Mouse (Mus musculus) neural tube, embryonic 15.5 days (tissue): ENCODE measurements around the gene Mprip. TPM values are rescaled to one million over a fixed set of nuclear protein-coding genes. Genes with fewer than 3 reads are reported as not detected.

Experiments
- ATAC-seq: fragments of 200-750 bp; cut with Nextera tagmentation; 2 replicates; pipeline ENCODE4 v1.8.0; 2017; ENCODE audit warnings: mild to moderate bottlenecking, moderate TSS enrichment, moderate library complexity; ENCODE audit not compliant: low FRiP score
- H3K27ac ChIP-seq: fragments of 300-500 bp; sonication (generic); replicated peaks from 2 replicates; pipeline ENCODE4 v1.5.1; 2015; ENCODE audit warnings: mild to moderate bottlenecking, inconsistent platforms
- H3K27me3 ChIP-seq: fragments of 300-500 bp; sonication (generic); replicated peaks from 2 replicates; pipeline ENCODE4 v1.6.1; 2015; ENCODE audit warnings: inconsistent platforms
- H3K36me3 ChIP-seq: fragments of 300-500 bp; sonication (generic); 2 replicates; pipeline ENCODE4 v1.6.1; 2015; ENCODE audit warnings: inconsistent platforms
- H3K4me1 ChIP-seq: fragments of 300-500 bp; sonication (generic); 2 replicates; pipeline ENCODE4 v1.6.1; 2015; ENCODE audit warnings: inconsistent platforms
- H3K4me2 ChIP-seq: fragments of 300-500 bp; sonication (generic); 2 replicates; pipeline ENCODE4 v1.6.1; 2015; ENCODE audit warnings: inconsistent platforms, mild to moderate bottlenecking, moderate library complexity
- H3K4me3 ChIP-seq: fragments of 300-500 bp; sonication (generic); replicated peaks from 2 replicates; pipeline ENCODE4 v1.5.1; 2015; ENCODE audit warnings: mild to moderate bottlenecking, inconsistent platforms
- H3K9ac ChIP-seq: fragments of 300-500 bp; sonication (generic); replicated peaks from 2 replicates; pipeline ENCODE4 v1.6.1; 2015; ENCODE audit warnings: mild to moderate bottlenecking, inconsistent platforms
- H3K9me3 ChIP-seq: fragments of 300-500 bp; sonication (generic); replicated peaks from 2 replicates; pipeline ENCODE4 v1.6.1; 2016; ENCODE audit warnings: inconsistent platforms
- WGBS: fragments of 180-500 bp; shearing (Covaris S2); methylation state at CpG from one replicate; pipeline ENCODE4 v1.1.7; 2015; ENCODE audit warnings: mixed read lengths; 5-methylcytosine and 5-hydroxymethylcytosine counted together
- polyA plus RNA-seq: library from polyadenylated mRNA; unstranded; fragments of >200 nt; fragmentation: Nextera tagmentation; extraction: Ambion mirVana; gene quantifications from 2 replicates; pipeline ENCODE4 v1.2.1, GENCODE M21; 2015

Gene Mprip
- polyA plus RNA-seq, 1 experiment from 2014 or later: 65.8 TPM

- Histone ChIP-seq H3K27me3 (no peaks in the 10 kb centered on the region), H3K9me3 (no peaks in the 10 kb centered on the region), H3K4me2 (no peak overlapping the region), H3K36me3 (peaks cover 68% of the 10 kb centered on the region), H3K27ac (no peak overlapping the region), H3K4me3 (no peak overlapping the region), H3K9ac (no peak overlapping the region), H3K4me1 (no peaks in the 10 kb centered on the region)
- WGBS: 94% methylated on average over 4 of the region's 4 CpGs
- ATAC-seq: no peak
These were observed 83.3 kb downstream of the Mprip start for GRCm38 (mm10) chr11:59744374-59744773.

GRCm38 (mm10) chr11:59745851-59746250 lies 84.7 kb downstream of the Mprip start:
- 92% methylated on average over 5 of the region's 5 CpGs for WGBS
- Histone ChIP-seq H3K9ac (no peak overlapping the region), H3K4me3 (no peak overlapping the region), H3K27me3 (no peaks in the 10 kb centered on the region), H3K9me3 (no peaks in the 10 kb centered on the region), H3K36me3 (peaks cover 67% of the 10 kb centered on the region), H3K4me1 (no peaks in the 10 kb centered on the region), H3K4me2 (no peak overlapping the region), H3K27ac (no peak overlapping the region)
- ATAC-seq: no peak

GRCm38 (mm10) chr11:59746614-59747013 lies 85.5 kb downstream of the Mprip start:
- H3K4me3 ChIP-seq: no peak overlapping the region
- H3K4me1 ChIP-seq: no peaks in the 10 kb centered on the region
- H3K4me2 ChIP-seq: no peak overlapping the region
- WGBS: 93% methylated on average over 2 of the region's 2 CpGs
- H3K36me3 ChIP-seq: peaks cover 66% of the 10 kb centered on the region
- no peaks in the 10 kb centered on the region for H3K9me3 ChIP-seq
- H3K27me3 ChIP-seq: no peaks in the 10 kb centered on the region
- ATAC-seq: no peak
- no peak overlapping the region for H3K9ac ChIP-seq
- H3K27ac ChIP-seq: no peak overlapping the region

- Histone ChIP-seq H3K4me2 (no peak overlapping the region), H3K9me3 (no peaks in the 10 kb centered on the region), H3K27me3 (no peaks in the 10 kb centered on the region), H3K4me1 (no peaks in the 10 kb centered on the region), H3K4me3 (no peak overlapping the region), H3K27ac (no peak overlapping the region), H3K9ac (no peak overlapping the region), H3K36me3 (peaks cover 62% of the 10 kb centered on the region)
- ATAC-seq: no peak
- 95% methylated on average over 3 of the region's 3 CpGs for WGBS
These were observed 87.9 kb downstream of the Mprip start for GRCm38 (mm10) chr11:59749050-59749449.

- H3K9ac ChIP-seq: no peak overlapping the region
- 96% methylated on average over 6 of the region's 6 CpGs for WGBS
- peaks cover 19% of the 10 kb centered on the region for H3K4me1 ChIP-seq
- H3K4me3 ChIP-seq: no peak overlapping the region
- ATAC-seq: no peak
- no peak overlapping the region for H3K4me2 ChIP-seq
- peaks cover 88% of the 10 kb centered on the region for H3K36me3 ChIP-seq
- no peaks in the 10 kb centered on the region for H3K27me3 ChIP-seq
- H3K9me3 ChIP-seq: no peaks in the 10 kb centered on the region
- no peak overlapping the region for H3K27ac ChIP-seq
These were observed 93.4 kb downstream of the Mprip start for GRCm38 (mm10) chr11:59754504-59754903.

GRCm38 (mm10) chr11:59756351-59756750 lies 95.2 kb downstream of the Mprip start:
- Histone ChIP-seq H3K27ac (no peak overlapping the region), H3K4me1 (peaks cover 26% of the 10 kb centered on the region), H3K9ac (no peak overlapping the region), H3K4me3 (no peak overlapping the region), H3K36me3 (peaks cover 90% of the 10 kb centered on the region), H3K9me3 (no peaks in the 10 kb centered on the region), H3K27me3 (no peaks in the 10 kb centered on the region), H3K4me2 (no peak overlapping the region)
- no peak for ATAC-seq
- 57% methylated on average over 4 of the region's 4 CpGs for WGBS

- H3K9me3 ChIP-seq: no peaks in the 10 kb centered on the region
- WGBS: 88% methylated on average over 9 of the region's 9 CpGs
- ATAC-seq: no peak
- H3K36me3 ChIP-seq: peaks cover 89% of the 10 kb centered on the region
- no peak overlapping the region for H3K4me3 ChIP-seq
- H3K27me3 ChIP-seq: no peaks in the 10 kb centered on the region
- H3K27ac ChIP-seq: peak overlapping the region; percentile 54
- H3K4me2 ChIP-seq: no peak overlapping the region
- H3K9ac ChIP-seq: no peak overlapping the region
- H3K4me1 ChIP-seq: peaks cover 26% of the 10 kb centered on the region
These were observed 97.3 kb downstream of the Mprip start for GRCm38 (mm10) chr11:59758191-59758985.

GRCm38 (mm10) chr11:59759178-59759577 lies 98.1 kb downstream of the Mprip start:
- Histone ChIP-seq H3K27me3 (no peaks in the 10 kb centered on the region), H3K9ac (no peak overlapping the region), H3K27ac (peak overlapping the region; percentile 54), H3K9me3 (no peaks in the 10 kb centered on the region), H3K4me1 (peaks cover 26% of the 10 kb centered on the region), H3K4me2 (no peak overlapping the region), H3K36me3 (peaks cover 90% of the 10 kb centered on the region), H3K4me3 (no peak overlapping the region)
- WGBS: 52% methylated on average over 4 of the region's 4 CpGs
- peak; percentile 68 for ATAC-seq

- Histone ChIP-seq H3K9me3 (no peaks in the 10 kb centered on the region), H3K4me1 (peaks cover 26% of the 10 kb centered on the region), H3K9ac (no peak overlapping the region), H3K27me3 (no peaks in the 10 kb centered on the region), H3K27ac (peak overlapping the region; percentile 54), H3K36me3 (peaks cover 91% of the 10 kb centered on the region), H3K4me3 (no peak overlapping the region), H3K4me2 (no peak overlapping the region)
- ATAC-seq: no peak
- WGBS: 94% methylated on average over 2 of the region's 2 CpGs
These were observed 98.5 kb downstream of the Mprip start for GRCm38 (mm10) chr11:59759626-59760025.

GRCm38 (mm10) chr11:59760796-59761195 lies 99.7 kb downstream of the Mprip start:
- H3K27me3 ChIP-seq: no peaks in the 10 kb centered on the region
- H3K27ac ChIP-seq: no peak overlapping the region
- peaks cover 26% of the 10 kb centered on the region for H3K4me1 ChIP-seq
- H3K4me2 ChIP-seq: no peak overlapping the region
- no peaks in the 10 kb centered on the region for H3K9me3 ChIP-seq
- H3K4me3 ChIP-seq: no peak overlapping the region
- no peak for ATAC-seq
- 95% methylated on average over 6 of the region's 6 CpGs for WGBS
- peaks cover 90% of the 10 kb centered on the region for H3K36me3 ChIP-seq
- no peak overlapping the region for H3K9ac ChIP-seq

GRCm38 (mm10) chr11:59769307-59769706 lies 108.2 kb downstream of the Mprip start:
- ATAC-seq: no peak
- Histone ChIP-seq H3K4me3 (no peak overlapping the region), H3K27me3 (no peaks in the 10 kb centered on the region), H3K27ac (0 out of 2 replicates have a peak overlapping the region, but pooled peaks have one; percentile 66), H3K36me3 (peaks cover 95% of the 10 kb centered on the region), H3K9me3 (no peaks in the 10 kb centered on the region), H3K4me1 (no peaks in the 10 kb centered on the region), H3K9ac (no peak overlapping the region), H3K4me2 (no peak overlapping the region)
- 93% methylated on average over 2 of the region's 2 CpGs for WGBS

GRCm38 (mm10) chr11:59769738-59770137 lies 108.6 kb downstream of the Mprip start:
- H3K27me3 ChIP-seq: no peaks in the 10 kb centered on the region
- no peaks in the 10 kb centered on the region for H3K9me3 ChIP-seq
- peak overlapping the region; percentile 66 for H3K27ac ChIP-seq
- peaks cover 95% of the 10 kb centered on the region for H3K36me3 ChIP-seq
- no peak overlapping the region for H3K4me3 ChIP-seq
- ATAC-seq: no peak
- no peak overlapping the region for H3K9ac ChIP-seq
- no peak overlapping the region for H3K4me2 ChIP-seq
- 86% methylated on average over 6 of the region's 6 CpGs for WGBS
- no peaks in the 10 kb centered on the region for H3K4me1 ChIP-seq
